Mouse (Mus musculus): Measurements from ENCODE around the gene Guca1b. TPM values are rescaled to one million over a fixed set of nuclear protein-coding genes. Genes with fewer than 3 reads are reported as not detected.

Guca1b gene
- total and polyA plus RNA-seq, 3 experiments: 1.3 to 3.1 TPM; not detected in 1

DNA sequence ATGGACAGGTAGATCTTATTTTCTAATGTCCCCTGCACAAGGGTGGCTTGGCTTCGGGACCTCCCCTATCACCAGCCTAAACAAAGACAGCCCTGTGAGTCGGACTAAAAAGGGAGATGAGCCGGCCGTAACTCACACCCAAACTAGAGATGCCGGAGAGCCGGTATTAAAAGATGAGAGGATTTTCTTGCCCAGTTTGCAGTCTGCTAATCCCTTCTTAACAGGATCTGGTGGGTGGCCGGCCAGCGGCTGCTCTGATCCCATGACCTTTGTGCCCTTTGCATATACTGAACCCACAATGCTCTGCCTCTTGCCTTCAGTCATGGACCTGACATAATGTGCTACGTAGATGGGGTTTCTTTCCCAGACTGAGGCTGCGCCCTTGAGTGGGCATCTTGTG is 15.3 kb downstream of the Guca1b start, which contains the start of gene Guca1a:
Gene Guca1a (minus strand): TSS at position 134 of the 400 bp plus-strand sequence.
- Histone ChIP-seq H3K27me3 (ENCODE audit: control insufficient read depth in 1 of 2, insufficient read depth in 2 of 2, low read length in 2 of 2) (peaks cover 0 to 2% of the 10 kb centered on the region in 2 experiments; a peak in 2 of 4 replicates), H3K9ac (ENCODE audit: control insufficient read depth, low read depth, low read length, poor library complexity, severe bottlenecking) (no peak within 1 kb of the TSS)
- DNase-seq (ENCODE audit: low read depth, low spot score): no peak

DNA sequence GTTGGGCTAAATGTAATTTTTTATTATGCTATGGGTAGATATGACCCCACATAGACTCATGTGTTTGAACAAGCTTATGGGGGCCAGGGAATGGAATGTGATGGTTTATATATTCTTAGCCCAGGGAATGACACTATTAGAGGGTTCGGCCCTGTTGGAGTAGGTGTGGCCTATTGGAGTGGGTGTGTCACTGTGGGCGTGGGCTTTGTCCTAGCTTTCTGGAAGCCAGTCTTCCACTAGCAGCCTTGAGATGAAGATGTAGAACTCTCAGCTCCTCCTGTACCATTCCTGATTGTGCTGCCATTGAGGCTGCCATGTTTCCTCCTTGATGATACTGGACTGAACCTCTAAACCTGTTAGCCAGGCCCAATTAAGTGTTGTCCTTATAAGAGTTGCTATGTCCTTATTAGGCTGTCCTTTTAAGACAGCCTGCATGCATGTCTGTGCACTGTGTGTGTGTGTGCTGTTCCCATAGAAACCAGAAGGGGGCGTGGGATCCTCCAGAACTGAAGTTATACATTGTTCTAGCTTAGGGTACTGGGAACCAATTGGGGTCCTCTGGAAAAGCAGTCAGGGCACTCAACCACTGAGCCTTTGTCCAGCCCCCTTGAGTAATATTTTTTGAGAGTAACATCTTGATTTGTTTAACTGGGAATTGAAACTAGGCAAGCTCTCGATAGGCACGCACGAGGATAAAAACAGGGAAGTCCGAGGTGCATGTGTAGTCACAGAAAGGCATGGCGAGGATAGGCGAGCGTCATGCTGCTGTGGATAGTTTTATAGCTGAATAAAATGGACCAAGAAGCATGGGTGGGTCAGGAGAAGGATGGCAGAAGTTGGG is 22.7 kb downstream of the Guca1b start:
- no peaks in the 10 kb centered on the region for H3K79me2 ChIP-seq (ENCODE audit: control insufficient read depth, insufficient read depth, low read length, poor library complexity)
- peak overlapping the region; percentile 48 for H3K9ac ChIP-seq (ENCODE audit: control insufficient read depth, low read depth, low read length, poor library complexity, severe bottlenecking)
- no peaks in the 10 kb centered on the region for H3K36me3 ChIP-seq (ENCODE audit: control insufficient read depth in 1 of 2, insufficient read depth in 2 of 2, low read length in 2 of 2)
- peak; percentile 80 for DNase-seq (ENCODE audit: low read depth, low spot score)
- H3K9me3 ChIP-seq (replicated peaks; ENCODE audit: insufficient read depth, low read length): no peaks in the 10 kb centered on the region
- peak overlapping the region; percentile 31 to 33 for H3K4me3 ChIP-seq (ENCODE audit: control insufficient read depth in 1 of 2, insufficient read depth in 1 of 2, low read depth in 2 of 2, low read length in 2 of 2)
- TF ChIP-seq USF2 (IDR thresholded peaks at IDR 0.05; ENCODE audit: borderline replicate concordance in 1 of 2, insufficient read depth in 1 of 2, low read depth in 1 of 2, low read length in 2 of 2) (no peak), POLR2AphosphoS5 (IDR thresholded peaks at IDR 0.05; ENCODE audit: borderline replicate concordance, low read depth, low read length) (no peak), E2F4 (IDR thresholded peaks at IDR 0.05; ENCODE audit: borderline replicate concordance, low read depth, low read length) (no peak), MYC (IDR thresholded peaks at IDR 0.05; ENCODE audit: low read depth, low read length) (0 out of 2 replicates have a peak, but pooled peaks have one; percentile 30), MXI1 (IDR thresholded peaks at IDR 0.05; ENCODE audit: low read depth, low read length) (0 out of 2 replicates have a peak, but pooled peaks have one; percentile 33), SMC3 (IDR thresholded peaks at IDR 0.05; ENCODE audit: low read depth, low read length) (peak; percentile 38), ZC3H11A (IDR thresholded peaks at IDR 0.05; ENCODE audit: low read depth, low read length) (no peak), JUND (IDR thresholded peaks at IDR 0.05; ENCODE audit: low read depth, low read length) (no peak), NELFE (IDR thresholded peaks at IDR 0.05; ENCODE audit: low read depth, low read length) (no peak), TBP (IDR thresholded peaks at IDR 0.05; ENCODE audit: low read depth, low read length) (no peak), UBTF (IDR thresholded peaks at IDR 0.05; ENCODE audit: borderline replicate concordance, insufficient read depth, low read depth, low read length) (no peak), BHLHE40 (IDR thresholded peaks at IDR 0.05; ENCODE audit: borderline replicate concordance, low read depth, low read length) (no peak), NRF1 (IDR thresholded peaks at IDR 0.05; ENCODE audit: insufficient read depth, low read depth, low read length, poor library complexity, severe bottlenecking) (no peak), MEF2A (IDR thresholded peaks at IDR 0.05; ENCODE audit: extremely low read depth, insufficient replicate concordance, low read depth, low read length, poor library complexity, severe bottlenecking) (no peak), CTCF (IDR thresholded peaks at IDR 0.05 in 2 of 3, conservative IDR thresholded peaks at IDR 0.05 in 1 of 3; ENCODE audit: control insufficient read depth in 1 of 3, insufficient read depth in 1 of 3, low read depth in 2 of 3, low read length in 3 of 3, poor library complexity in 1 of 3, severe bottlenecking in 1 of 3) (peak; percentile 24 to 58 (median 54); a peak in 5 of 6 replicates), EP300 (IDR thresholded peaks at IDR 0.05; ENCODE audit: low read depth in 1 of 2, low read length in 2 of 2) (no peak), MAX (IDR thresholded peaks at IDR 0.05; ENCODE audit: low read length) (no peak), RAD21 (IDR thresholded peaks at IDR 0.05; ENCODE audit: low read depth, low read length) (peak; percentile 29), CHD2 (IDR thresholded peaks at IDR 0.05; ENCODE audit: low read length) (no peak), MAZ (IDR thresholded peaks at IDR 0.05; ENCODE audit: low read depth, low read length) (no peak), MAFK (IDR thresholded peaks at IDR 0.05; ENCODE audit: borderline replicate concordance, low read depth, low read length) (no peak), ZNF384 (IDR thresholded peaks at IDR 0.05; ENCODE audit: low read depth, low read length) (no peak), GABPA (IDR thresholded peaks at IDR 0.05; ENCODE audit: low read depth, low read length) (no peak)
- no peak overlapping the region for H3K27ac ChIP-seq (ENCODE audit: control insufficient read depth, low read depth, low read length)
- peaks cover 0 to 2% of the 10 kb centered on the region in 2 experiments; a peak in 2 of 4 replicates for H3K27me3 ChIP-seq (ENCODE audit: control insufficient read depth in 1 of 2, insufficient read depth in 2 of 2, low read length in 2 of 2)
- no peaks in the 10 kb centered on the region; a peak in 2 of 4 replicates for H3K4me1 ChIP-seq (ENCODE audit: control insufficient read depth in 1 of 2, insufficient read depth in 2 of 2, low read length in 2 of 2)

More for the DNA sequence above, 15.3 kb downstream of the Guca1b start, which contains the start of gene Guca1a:
- TF ChIP-seq MYC (IDR thresholded peaks at IDR 0.05; ENCODE audit: low read depth, low read length) (no peak), NRF1 (IDR thresholded peaks at IDR 0.05; ENCODE audit: insufficient read depth, low read depth, low read length, poor library complexity, severe bottlenecking) (no peak), POLR2AphosphoS2 (IDR thresholded peaks at IDR 0.05; ENCODE audit: low read length) (no peak), USF1 (IDR thresholded peaks at IDR 0.05; ENCODE audit: low read depth, low read length) (no peak), ZC3H11A (IDR thresholded peaks at IDR 0.05; ENCODE audit: low read depth, low read length) (no peak), KAT2A (conservative IDR thresholded peaks at IDR 0.05; ENCODE audit: low read depth, low read length) (no peak), ZKSCAN1 (IDR thresholded peaks at IDR 0.05; ENCODE audit: low read depth, low read length) (no peak), TBP (IDR thresholded peaks at IDR 0.05; ENCODE audit: low read depth, low read length) (no peak), RCOR1 (IDR thresholded peaks at IDR 0.05; ENCODE audit: low read depth, low read length) (no peak), E2F4 (IDR thresholded peaks at IDR 0.05; ENCODE audit: borderline replicate concordance, low read depth, low read length) (no peak), MAX (IDR thresholded peaks at IDR 0.05; ENCODE audit: low read length) (no peak), HCFC1 (IDR thresholded peaks at IDR 0.05; ENCODE audit: low read depth, low read length) (no peak), GABPA (IDR thresholded peaks at IDR 0.05; ENCODE audit: low read depth, low read length) (no peak), MYB (IDR thresholded peaks at IDR 0.05; ENCODE audit: low read depth, low read length) (no peak), CHD1 (IDR thresholded peaks at IDR 0.05; ENCODE audit: low read depth, low read length) (no peak), EP300 (IDR thresholded peaks at IDR 0.05; ENCODE audit: low read depth in 1 of 2, low read length in 2 of 2) (no peak)
- H3K4me1 ChIP-seq (ENCODE audit: control insufficient read depth in 1 of 2, insufficient read depth in 2 of 2, low read length in 2 of 2): peaks cover 0 to 4% of the 10 kb centered on the region in 2 experiments; a peak in 1 of 4 replicates
- no peaks in the 10 kb centered on the region for H3K9me3 ChIP-seq (replicated peaks; ENCODE audit: insufficient read depth, low read length)
- no peak within 1 kb of the TSS for H3K27ac ChIP-seq (ENCODE audit: control insufficient read depth, low read depth, low read length)
- no peaks in the 10 kb centered on the region for H3K36me3 ChIP-seq (ENCODE audit: control insufficient read depth in 1 of 2, insufficient read depth in 2 of 2, low read length in 2 of 2)
- no peak within 1 kb of the TSS for H3K4me3 ChIP-seq (ENCODE audit: control insufficient read depth in 1 of 2, insufficient read depth in 1 of 2, low read depth in 2 of 2, low read length in 2 of 2)
- no peaks in the 10 kb centered on the region for H3K79me2 ChIP-seq (ENCODE audit: control insufficient read depth, insufficient read depth, low read length, poor library complexity)

Data from MEL (cell line).